17 mouse cellular contexts compared by ENCODE assay signal in the genomic region with DNA sequence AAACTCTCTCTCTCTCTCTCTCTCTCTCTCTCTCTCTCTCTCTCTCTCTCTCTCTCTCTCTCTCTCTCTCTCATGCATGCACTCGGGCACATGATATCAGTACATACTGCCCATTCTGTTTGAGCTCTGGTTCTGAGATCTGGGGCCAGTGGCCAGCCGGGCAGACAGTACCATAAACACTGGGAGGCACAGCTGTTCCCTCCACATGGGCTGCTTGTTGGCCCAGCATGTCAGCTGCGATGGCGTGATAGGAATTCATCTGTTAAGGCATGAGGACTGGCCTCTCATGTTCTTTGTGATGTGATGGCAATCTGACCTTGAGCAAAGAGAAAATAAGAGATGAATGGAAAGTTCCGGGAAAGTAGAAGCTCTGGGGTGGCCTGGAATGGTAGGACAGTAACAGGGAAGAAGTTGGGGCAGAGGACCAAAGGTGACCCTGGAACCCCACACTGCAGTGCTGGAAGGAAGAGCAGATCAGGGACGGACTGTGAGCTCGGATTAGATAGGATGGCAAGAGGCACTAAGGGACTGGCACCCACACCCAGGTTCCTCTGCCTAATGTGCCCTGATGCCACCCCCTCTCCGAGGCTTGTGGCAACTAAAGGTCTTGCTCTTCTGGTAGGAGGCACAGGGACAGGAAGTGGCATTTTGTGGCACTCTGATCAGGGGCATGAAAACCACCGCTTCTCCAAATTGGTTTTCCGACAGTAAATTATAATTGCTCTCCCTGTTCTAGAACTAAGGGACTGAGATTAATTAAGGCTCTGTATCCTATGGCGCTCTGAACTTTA.
DNase-seq lines count a peak whose midpoint lies in the region; ATAC-seq lines count a peak whose summit lies in the region.
"Had no signal": no experiment of that assay in that cellular context is flagged by ENCODE, and none has a peak within 500 bp of the region (broad histone marks: within the 10 kb centered on the region; RNA-seq: fewer than 3 reads in every experiment).

No protein-coding gene starts in this region.

- H3K4me2 ChIP-seq in kidney, embryonic 14.5 days (replicated peaks; ENCODE audit: low read depth, low read length): no peak overlapping the region
- H3K4me2 ChIP-seq: forebrain, embryonic 12.5 days; hindbrain, embryonic 12.5 days; liver, embryonic 11.5 days; lung, embryonic 15.5 days had no signal

- H3K9ac ChIP-seq in kidney, embryonic 14.5 days (ENCODE audit: low read depth, low read length): no peak overlapping the region
- H3K9ac ChIP-seq: forebrain, embryonic 12.5 days; hindbrain, embryonic 12.5 days; lung, embryonic 15.5 days had no signal

- H3K36me3 ChIP-seq in kidney, embryonic 14.5 days (ENCODE audit: control insufficient read depth, insufficient read depth, low read length): no peaks in the 10 kb centered on the region
- H3K36me3 ChIP-seq: forebrain, embryonic 12.5 days; hindbrain, embryonic 12.5 days; lung, embryonic 15.5 days had no signal

- no peaks in the 10 kb centered on the region for H3K9me3 ChIP-seq in kidney, embryonic 14.5 days (ENCODE audit: control insufficient read depth, low read length)
- H3K9me3 ChIP-seq: forebrain, embryonic 12.5 days; hindbrain, embryonic 12.5 days; lung, embryonic 15.5 days; megakaryocyte, embryonic 14.5 days had no signal

- 70% methylated on average over 11 of the region's 11 CpGs for WGBS in kidney, embryonic 14.5 days

- ATAC-seq in megakaryocyte progenitor cell, adult 5-6 weeks (replicated peaks; ENCODE audit: poor library complexity): peak; percentile 79
- no peak for ATAC-seq in kidney, embryonic 14.5 days (ENCODE audit: low FRiP score, low TSS enrichment)
- ATAC-seq: activated CD4-positive, CD25-positive, alpha-beta regulatory T cell, adult 4 months had no signal

- no peak overlapping the region for H3K4me3 ChIP-seq in kidney, embryonic 14.5 days (ENCODE audit: low read length)
- H3K4me3 ChIP-seq: forebrain, embryonic 12.5 days; hindbrain, embryonic 12.5 days; lung, embryonic 15.5 days; megakaryocyte, embryonic 14.5 days had no signal

- no peaks in the 10 kb centered on the region for H3K27me3 ChIP-seq in kidney, embryonic 14.5 days (ENCODE audit: control insufficient read depth, insufficient read depth, low read length)
- H3K27me3 ChIP-seq: lung, embryonic 15.5 days had no signal

- peaks cover 20% of the 10 kb centered on the region for H3K4me1 ChIP-seq in kidney, embryonic 14.5 days (ENCODE audit: control insufficient read depth, insufficient read depth, low read length)
- H3K4me1 ChIP-seq: megakaryocyte, embryonic 14.5 days had no signal

- no peak overlapping the region for H3K27ac ChIP-seq in kidney, embryonic 14.5 days (ENCODE audit: low read depth, low read length)
- H3K27ac ChIP-seq: forebrain, embryonic 12.5 days; hindbrain, embryonic 12.5 days; lung, embryonic 15.5 days had no signal

- peak; percentile 3 to 11 for DNase-seq in spleen, postnatal 36 days (ENCODE audit: low spot score in 2 of 2)
- no peak for DNase-seq in spleen, postnatal 14 days (ENCODE audit: low spot score in 2 of 2)
- peak; percentile 27 for DNase-seq in forelimb bud, embryonic 11.5 days (ENCODE audit: low read depth, low spot score)
- DNase-seq in kidney, postnatal 25 days: no peak
- no peak for DNase-seq in frontal cortex, postnatal 36 days (ENCODE audit: low spot score in 2 of 2)
- DNase-seq: cerebellum, adult 18-20 months; heart, adult 18-20 months; kidney, adult 18-20 months; retina, postnatal 1 day had no signal

Comparison
In these comparisons a context has a peak if more than half of its experiments do, and no peak if none do; other contexts are left out.
1. DNase-seq: peak in spleen, postnatal 36 days (2 of 2) and forelimb bud, embryonic 11.5 days (single experiment); none in spleen, postnatal 14 days (0 of 2), kidney, postnatal 25 days (0 of 2) and frontal cortex, postnatal 36 days (0 of 2).